ENCODE assay signal across 8 mouse cellular contexts in the genomic region with DNA sequence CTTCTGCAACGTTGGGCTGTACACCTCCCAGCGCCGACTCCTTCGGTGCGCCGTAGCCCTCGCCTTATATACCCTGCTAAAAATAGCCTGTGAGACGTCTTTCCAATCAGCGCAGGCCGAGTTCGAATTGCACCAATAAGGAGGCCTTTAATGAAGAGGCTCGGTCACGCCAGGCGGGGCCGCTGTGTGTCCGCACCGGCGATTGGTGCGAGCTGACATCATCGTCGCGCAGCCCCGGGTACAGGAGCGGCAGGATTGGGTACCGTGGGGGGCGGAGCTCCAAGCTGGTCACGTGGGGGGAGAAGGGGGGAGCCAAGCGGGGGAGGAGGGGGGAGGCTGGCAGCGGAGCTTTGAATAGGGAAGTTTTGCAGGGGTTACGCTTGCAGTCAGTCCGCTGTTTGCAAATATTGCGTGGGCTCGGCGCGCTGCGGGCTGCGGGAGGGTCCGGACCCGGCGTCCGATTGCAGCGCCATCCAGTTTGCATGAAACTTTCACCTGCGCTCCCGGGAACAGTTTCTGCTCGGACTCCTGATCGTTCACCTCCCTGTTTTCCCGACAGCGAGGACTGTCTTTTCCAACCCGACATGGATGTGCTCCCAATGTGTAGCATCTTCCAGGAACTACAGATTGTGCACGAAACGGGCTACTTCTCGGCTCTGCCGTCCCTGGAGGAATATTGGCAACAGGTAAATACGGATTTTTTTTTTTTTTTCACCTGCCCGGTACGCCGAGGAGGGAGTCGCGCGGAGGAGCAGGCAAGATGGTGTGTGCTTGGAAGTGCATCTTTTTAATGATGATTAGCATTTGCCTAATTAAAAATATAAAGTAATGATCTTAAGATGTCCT. TPM values are rescaled to one million over a fixed set of nuclear protein-coding genes. Genes with fewer than 3 reads are reported as not detected.
A peak's percentile ranks its signal among the peaks of the same experiment; 100 is the strongest.
DNase-seq lines count a peak whose midpoint lies in the region; ATAC-seq lines count a peak whose summit lies in the region.

A gene (plus strand): TSS at position 326 of the 846 bp plus-strand sequence.

- H3K36me3 ChIP-seq in heart, embryonic 13.5 days, result peaks cover 18% of the 10 kb centered on the region
- H3K36me3 ChIP-seq in liver, embryonic 12.5 days, result peaks cover 18% of the 10 kb centered on the region
- peaks cover 15% of the 10 kb centered on the region for H3K36me3 ChIP-seq in stomach, embryonic 15.5 days

- peaks cover 10% of the 10 kb centered on the region for H3K4me1 ChIP-seq in brown adipose tissue, adult 24 weeks (ENCODE audit: control insufficient read depth, insufficient read depth, insufficient read length, low read length)
- peaks cover 28% of the 10 kb centered on the region for H3K4me1 ChIP-seq in heart, embryonic 13.5 days
- H3K4me1 ChIP-seq in liver, embryonic 12.5 days, result peaks cover 32% of the 10 kb centered on the region
- H3K4me1 ChIP-seq in stomach, embryonic 15.5 days, result peaks cover 19% of the 10 kb centered on the region

- peak; percentile 99 for DNase-seq in CD4-positive, CD25-positive, alpha-beta regulatory T cell, adult 2 months (ENCODE audit: low read depth, low spot score)
- peak; percentile 80 for DNase-seq in fat pad, adult 2 months (ENCODE audit: extremely low read depth, low read depth, low spot score)
- DNase-seq in kidney, postnatal 10 days, result peak; percentile 99
- peak; percentile 100 for DNase-seq in natural killer cell, adult 2 months (ENCODE audit: low spot score in 2 of 2)

- H3K4me3 ChIP-seq in brown adipose tissue, adult 24 weeks (ENCODE audit: insufficient read depth, low read depth, low read length), result peak within 1 kb of the TSS; percentile 87
- H3K4me3 ChIP-seq in heart, embryonic 13.5 days, result peak within 1 kb of the TSS; percentile 81
- H3K4me3 ChIP-seq in liver, embryonic 12.5 days, result peak within 1 kb of the TSS; percentile 79
- H3K4me3 ChIP-seq in stomach, embryonic 15.5 days (replicated peaks), result peak within 1 kb of the TSS; percentile 74

- under 1% methylated on average over 56 of the region's 60 CpGs for WGBS in heart, embryonic 13.5 days
- under 1% methylated on average over 54 of the region's 60 CpGs for WGBS in liver, embryonic 12.5 days (ENCODE audit: insufficient replicate concordance)
- WGBS in stomach, embryonic 15.5 days, result under 1% methylated on average over 56 of the region's 60 CpGs

- no peaks in the 10 kb centered on the region for H3K9me3 ChIP-seq in heart, embryonic 13.5 days
- H3K9me3 ChIP-seq in liver, embryonic 12.5 days (replicated peaks), result no peaks in the 10 kb centered on the region
- no peaks in the 10 kb centered on the region for H3K9me3 ChIP-seq in stomach, embryonic 15.5 days

- peak within 1 kb of the TSS; percentile 82 for H3K4me2 ChIP-seq in heart, embryonic 13.5 days
- H3K4me2 ChIP-seq in liver, embryonic 12.5 days, result peak within 1 kb of the TSS; percentile 87
- H3K4me2 ChIP-seq in stomach, embryonic 15.5 days, result peak within 1 kb of the TSS; percentile 55

- H3K27me3 ChIP-seq in heart, embryonic 13.5 days (replicated peaks), result no peaks in the 10 kb centered on the region
- no peaks in the 10 kb centered on the region for H3K27me3 ChIP-seq in liver, embryonic 12.5 days (replicated peaks)
- H3K27me3 ChIP-seq in stomach, embryonic 15.5 days (replicated peaks), result no peaks in the 10 kb centered on the region

- peak within 1 kb of the TSS; percentile 98 for H3K9ac ChIP-seq in heart, embryonic 13.5 days
- H3K9ac ChIP-seq in liver, embryonic 12.5 days, result peak within 1 kb of the TSS; percentile 91
- H3K9ac ChIP-seq in stomach, embryonic 15.5 days, result peak within 1 kb of the TSS; percentile 76

- H3K27ac ChIP-seq in brown adipose tissue, adult 24 weeks (replicated peaks; ENCODE audit: low read depth, low read length), result peak within 1 kb of the TSS; percentile 100
- peak within 1 kb of the TSS; percentile 99 for H3K27ac ChIP-seq in heart, embryonic 13.5 days (replicated peaks)
- H3K27ac ChIP-seq in liver, embryonic 12.5 days, result peak within 1 kb of the TSS; percentile 93
- peak within 1 kb of the TSS; percentile 99 for H3K27ac ChIP-seq in stomach, embryonic 15.5 days

- ATAC-seq in heart, embryonic 13.5 days (ENCODE audit: extremely low read depth, insufficient number of reproducible peaks, low FRiP score, low TSS enrichment), result peak; percentile 96
- ATAC-seq in liver, embryonic 12.5 days, result peak; percentile 99
- ATAC-seq in stomach, embryonic 15.5 days (ENCODE audit: insufficient read depth, low FRiP score, low read depth), result peak; percentile 99

RNA-seq across cellular contexts. Expression of the gene that starts here (rescaled TPM):
- polyA plus RNA-seq in brown adipose tissue, adult 24 weeks (2012; ENCODE audit: insufficient read depth, insufficient read length, missing spikeins), result 28.4 and 31.5 TPM in 2 replicates
- polyA plus RNA-seq in heart, embryonic 13.5 days (2015; fragmentation: Nextera tagmentation; extraction: Ambion mirVana), result 63.8 and 64.3 TPM in 2 replicates
- 24.7 and 26.3 TPM in 2 replicates for polyA plus RNA-seq in liver, embryonic 12.5 days (2016; fragmentation: Nextera tagmentation; extraction: Ambion mirVana)
- polyA plus RNA-seq in stomach, embryonic 15.5 days (2015; fragmentation: Nextera tagmentation; extraction: Ambion mirVana), result 80.4 and 88.9 TPM in 2 replicates

Comparison
In these comparisons a context has a peak if more than half of its experiments do, and no peak if none do; other contexts are left out.
1. Peak in every context shown above with its lines: DNase-seq, ATAC-seq, H3K4me3 ChIP-seq and H3K27ac ChIP-seq.